Mouse (Mus musculus): ENCODE data around the gene Csmd2. TPM values are rescaled to one million over a fixed set of nuclear protein-coding genes. Genes with fewer than 3 reads are reported as not detected.
"Not testable (repeated sequence)": the region's sequence is repeated elsewhere in the genome, so short reads cannot be mapped to it uniquely, and the experiment has no call there.

Csmd2 gene
- total RNA-seq, 2 experiments from 2014 or later: 0.06 to 0.46 TPM

GRCm38 (mm10) chr4:128466708-128467107 is 479.1 kb downstream of the Csmd2 start:
- DNase-seq (ENCODE audit: low spot score in 2 of 2): no peak

- no peak for DNase-seq (ENCODE audit: low spot score in 2 of 2)
These were observed 480.4 kb downstream of the Csmd2 start for GRCm38 (mm10) chr4:128468040-128468439.

GRCm38 (mm10) chr4:128476249-128476648 is 488.6 kb downstream of the Csmd2 start:
- DNase-seq (ENCODE audit: low spot score in 2 of 2): no peak

GRCm38 (mm10) chr4:128483891-128484290 is 496.2 kb downstream of the Csmd2 start:
- DNase-seq (ENCODE audit: low spot score in 2 of 2): no peak

GRCm38 (mm10) chr4:128484679-128485078 is 497.0 kb downstream of the Csmd2 start:
- DNase-seq (ENCODE audit: low spot score in 2 of 2): no peak

- no peak for DNase-seq (ENCODE audit: low spot score in 2 of 2)
These were observed 502.0 kb downstream of the Csmd2 start for GRCm38 (mm10) chr4:128489521-128490100.

- DNase-seq (ENCODE audit: low spot score in 2 of 2): no peak
These were observed 504.4 kb downstream of the Csmd2 start for GRCm38 (mm10) chr4:128492055-128492454.

- DNase-seq (ENCODE audit: low spot score in 2 of 2): no peak
These were observed 512.3 kb downstream of the Csmd2 start for GRCm38 (mm10) chr4:128499980-128500379.

GRCm38 (mm10) chr4:128506878-128507277 is 519.2 kb downstream of the Csmd2 start:
- DNase-seq (ENCODE audit: low spot score in 2 of 2): no peak

GRCm38 (mm10) chr4:128509885-128510284 is 522.2 kb downstream of the Csmd2 start:
- no peak for DNase-seq (ENCODE audit: low spot score in 2 of 2)

- no peak for DNase-seq (ENCODE audit: low spot score in 2 of 2)
These were observed 526.8 kb downstream of the Csmd2 start for GRCm38 (mm10) chr4:128514496-128514895.

- no peak for DNase-seq (ENCODE audit: low spot score in 2 of 2)
These were observed 533.6 kb downstream of the Csmd2 start for GRCm38 (mm10) chr4:128521276-128521675.

GRCm38 (mm10) chr4:128543378-128543777 is 555.7 kb downstream of the Csmd2 start:
- DNase-seq (ENCODE audit: low spot score in 2 of 2): peak; percentile 38 to 49

GRCm38 (mm10) chr4:128543956-128544486 is 556.4 kb downstream of the Csmd2 start:
- not testable (repeated sequence) for DNase-seq (ENCODE audit: low spot score in 2 of 2)

GRCm38 (mm10) chr4:128550756-128551155 is 563.1 kb downstream of the Csmd2 start:
- DNase-seq (ENCODE audit: low spot score in 2 of 2): peak in 1 of 2 experiments; percentile 17

- no peak for DNase-seq (ENCODE audit: low spot score in 2 of 2)
These were observed 566.5 kb downstream of the Csmd2 start for GRCm38 (mm10) chr4:128554198-128554597.

GRCm38 (mm10) chr4:128560327-128560726 is 572.7 kb downstream of the Csmd2 start:
- no peak for DNase-seq (ENCODE audit: low spot score in 2 of 2)

- DNase-seq (ENCODE audit: low spot score in 2 of 2): no peak
These were observed 588.2 kb downstream of the Csmd2 start for GRCm38 (mm10) chr4:128575811-128576210.

GRCm38 (mm10) chr4:128579182-128579581 is 591.5 kb downstream of the Csmd2 start:
- DNase-seq (ENCODE audit: low spot score in 2 of 2): peak; percentile 44 to 60

GRCm38 (mm10) chr4:128593286-128593685 is 605.6 kb downstream of the Csmd2 start:
- DNase-seq (ENCODE audit: low spot score in 2 of 2): no peak

GRCm38 (mm10) chr4:128594062-128594461 is 606.4 kb downstream of the Csmd2 start:
- DNase-seq (ENCODE audit: low spot score in 2 of 2): no peak

- no peak for DNase-seq (ENCODE audit: low spot score in 2 of 2)
These were observed 610.3 kb downstream of the Csmd2 start for GRCm38 (mm10) chr4:128597801-128598560.

Measured in adrenal gland, adult 18-20 months (tissue).